Mouse (Mus musculus): ENCODE results near the gene Lbh.

Lbh gene

DNA sequence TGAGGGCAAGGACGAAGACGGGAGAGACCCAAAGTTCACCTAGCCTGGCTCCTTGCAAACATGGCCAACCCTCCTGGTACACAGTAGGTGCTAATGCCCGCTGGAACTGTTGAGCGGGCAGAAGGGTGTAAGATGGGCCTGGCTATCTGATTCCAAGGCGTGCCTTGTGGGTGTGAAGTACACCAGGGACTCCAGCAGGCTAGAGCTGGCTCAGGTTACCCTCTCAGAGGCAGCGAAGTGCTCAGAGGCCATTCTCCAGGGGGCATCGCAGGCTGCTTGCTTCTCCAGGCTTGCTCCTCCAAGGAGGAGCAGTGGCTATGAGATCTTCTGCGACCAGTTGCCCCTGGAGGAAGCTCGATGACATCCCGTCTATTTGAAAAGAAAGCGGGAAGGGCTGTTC lies 6.8 kb upstream of the Lbh start:
- DNase-seq (ENCODE audit: low read depth, low spot score): no peak

DNA sequence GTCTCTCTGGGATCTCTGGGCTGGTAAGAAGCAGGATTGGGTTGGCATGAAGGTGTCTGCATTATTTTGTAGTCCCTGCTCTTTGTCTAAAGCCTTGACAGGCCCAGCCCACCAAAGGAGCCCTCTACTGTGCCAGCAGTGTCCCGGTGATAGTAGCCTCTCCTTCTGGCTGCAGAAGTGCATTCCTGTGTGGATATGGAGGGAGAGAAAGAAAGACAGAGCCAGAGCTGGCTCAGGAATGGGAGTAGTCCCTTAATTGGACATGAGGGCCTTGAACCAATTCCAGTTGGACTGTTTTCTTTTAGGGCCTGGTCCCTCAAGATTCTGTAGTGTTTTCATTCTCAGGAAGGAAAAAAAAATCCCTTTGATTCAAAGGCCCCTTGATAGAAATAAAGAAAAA lies 6.4 kb upstream of the Lbh start:
- no peak for DNase-seq (ENCODE audit: low read depth, low spot score)

- DNase-seq (ENCODE audit: low read depth, low spot score): no peak
These were observed 4.0 kb upstream of the Lbh start for GRCm38 (mm10) chr17:72914082-72914481.

GRCm38 (mm10) chr17:72917241-72918030 lies 669 bp upstream of the Lbh start:
- no peak for DNase-seq (ENCODE audit: low read depth, low spot score)

GRCm38 (mm10) chr17:72918571-72919541 lies 751 bp downstream of the Lbh start:
- no peak for DNase-seq (ENCODE audit: low read depth, low spot score)

DNA sequence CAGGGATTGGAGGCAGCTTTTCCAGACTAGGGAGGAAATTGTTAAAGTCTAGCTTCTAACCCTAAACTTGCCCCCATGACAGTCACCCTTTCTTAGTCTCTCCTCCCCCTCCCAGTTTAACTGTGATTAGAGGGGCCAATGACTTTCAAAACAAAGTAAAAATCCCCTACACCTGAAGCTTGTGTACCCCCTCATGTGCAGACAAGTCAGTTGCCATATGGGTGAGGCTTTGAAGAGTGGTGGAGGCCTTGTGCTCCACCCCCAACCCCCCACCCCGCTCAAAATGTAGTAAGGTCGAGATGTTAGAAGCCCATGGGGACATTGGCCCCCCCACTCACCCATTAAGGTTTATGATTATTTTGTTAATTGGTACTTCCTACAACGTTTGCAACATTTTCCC lies 1.5 kb downstream of the Lbh start:
- DNase-seq (ENCODE audit: low read depth, low spot score): no peak

DNA sequence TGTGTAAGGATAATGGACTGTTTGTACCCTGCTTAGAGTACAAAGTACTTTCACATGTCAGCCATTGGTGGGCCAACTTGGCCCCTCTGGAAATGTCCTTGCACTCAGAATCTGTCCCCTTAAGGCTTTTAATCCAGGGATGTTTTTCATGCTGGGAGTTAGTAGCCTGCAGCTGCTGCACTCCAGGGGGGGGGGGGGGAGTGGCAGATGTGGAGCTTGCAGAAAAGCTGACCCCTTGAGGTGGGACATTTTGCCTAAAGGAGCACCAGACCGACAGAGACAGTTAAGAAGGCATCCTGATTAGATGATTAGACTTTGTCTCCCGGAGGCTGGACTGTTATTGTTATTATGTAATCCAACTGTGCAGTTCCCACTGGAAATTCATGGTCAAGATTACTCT lies 2.3 kb downstream of the Lbh start:
- no peak for DNase-seq (ENCODE audit: low read depth, low spot score)

DNA sequence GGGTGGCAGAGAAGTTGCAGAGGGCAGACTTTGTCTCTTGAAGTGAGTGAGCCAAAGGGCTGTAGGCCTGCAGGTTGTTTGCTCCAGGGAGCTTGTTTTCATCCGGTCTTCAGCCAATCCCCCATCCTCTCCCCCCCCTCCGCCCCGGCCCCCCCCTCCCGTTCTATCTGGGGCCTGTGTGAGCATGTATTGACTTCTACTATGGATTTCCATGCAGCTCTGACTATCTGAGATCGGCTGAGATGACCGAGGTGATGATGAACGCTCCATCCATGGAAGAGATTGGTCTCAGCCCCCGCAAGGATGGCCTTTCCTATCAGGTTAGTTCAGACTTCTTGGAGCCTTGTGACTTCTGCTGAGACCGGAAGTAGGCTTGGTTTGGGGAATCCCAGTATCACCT lies 2.9 kb downstream of the Lbh start:
- DNase-seq (ENCODE audit: low read depth, low spot score): no peak

GRCm38 (mm10) chr17:72922206-72922605 lies 4.1 kb downstream of the Lbh start:
- DNase-seq (ENCODE audit: low read depth, low spot score): no peak

- no peak for DNase-seq (ENCODE audit: low read depth, low spot score)
These were observed 5.2 kb downstream of the Lbh start for GRCm38 (mm10) chr17:72923283-72923682.

DNA sequence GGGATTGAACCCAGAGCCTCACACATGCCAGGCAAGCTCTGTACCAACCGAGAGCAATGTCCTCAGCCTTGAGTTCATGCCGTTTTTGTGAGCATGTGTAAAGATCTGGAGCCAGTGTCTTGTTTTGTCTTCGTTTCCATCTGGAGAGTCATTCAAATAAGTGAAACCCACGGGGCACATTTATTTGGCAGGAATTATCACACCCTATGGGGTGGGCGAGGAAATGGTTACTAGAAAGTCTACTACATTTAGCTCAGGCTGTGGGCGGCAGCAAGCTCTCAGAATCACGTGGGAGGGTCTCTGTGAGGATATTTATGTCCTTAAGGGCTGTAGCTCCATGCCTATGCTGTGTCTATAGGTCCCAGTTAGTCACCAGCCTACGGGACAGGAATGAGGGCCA lies 6.2 kb downstream of the Lbh start:
- DNase-seq (ENCODE audit: low read depth, low spot score): no peak

DNA sequence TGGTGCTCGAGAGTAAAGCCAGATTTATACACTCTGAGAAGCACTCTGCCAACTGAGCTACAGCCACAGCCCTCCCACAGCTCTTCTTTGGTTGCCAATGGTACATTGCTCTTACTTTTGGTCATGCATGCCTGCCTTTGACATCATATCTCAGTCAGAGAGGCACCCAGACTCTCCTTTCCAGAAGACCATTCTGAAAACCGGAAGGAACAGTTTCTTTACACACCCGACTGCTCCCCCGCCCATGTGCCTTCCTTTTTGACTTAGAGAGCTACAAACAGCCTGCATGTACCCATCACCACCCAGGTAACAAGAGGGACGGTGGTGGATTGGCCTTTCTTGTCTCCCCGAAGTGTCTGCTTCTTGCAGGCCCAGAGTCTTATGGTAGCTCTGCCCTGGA lies 7.0 kb downstream of the Lbh start:
- no peak for DNase-seq (ENCODE audit: low read depth, low spot score)

GRCm38 (mm10) chr17:72925804-72926617 lies 7.9 kb downstream of the Lbh start:
- no peak for DNase-seq (ENCODE audit: low read depth, low spot score)

- DNase-seq (ENCODE audit: low read depth, low spot score): no peak
These were observed 8.9 kb downstream of the Lbh start for GRCm38 (mm10) chr17:72926994-72927393.

DNA sequence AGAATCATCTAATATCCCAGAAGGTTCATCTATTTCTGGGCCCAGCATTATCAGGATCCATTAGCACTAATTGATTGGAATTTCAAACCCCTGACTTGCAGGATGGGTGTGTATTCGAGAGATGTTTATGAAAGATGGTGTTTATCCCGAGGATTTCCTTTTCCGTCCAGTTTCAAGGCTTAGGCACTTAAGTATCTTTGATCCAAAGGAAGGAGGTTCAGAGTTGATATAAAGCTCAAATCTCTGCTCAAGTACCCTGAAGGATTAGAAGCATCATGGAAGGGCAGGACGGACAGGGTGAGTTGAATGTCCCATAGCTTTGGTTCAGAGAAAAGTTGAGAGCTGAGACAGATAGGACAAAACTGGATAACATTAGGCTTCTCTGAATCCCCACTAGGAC lies 15.0 kb downstream of the Lbh start:
- no peak for DNase-seq (ENCODE audit: low read depth, low spot score)

GRCm38 (mm10) chr17:72934146-72934545 lies 16.0 kb downstream of the Lbh start:
- no peak for DNase-seq (ENCODE audit: low read depth, low spot score)

- DNase-seq (ENCODE audit: low read depth, low spot score): no peak
These were observed 16.5 kb downstream of the Lbh start for GRCm38 (mm10) chr17:72934653-72935052.

- DNase-seq (ENCODE audit: low read depth, low spot score): no peak
These were observed 17.8 kb downstream of the Lbh start for GRCm38 (mm10) chr17:72935921-72936320.

GRCm38 (mm10) chr17:72936336-72936735 lies 18.2 kb downstream of the Lbh start:
- DNase-seq (ENCODE audit: low read depth, low spot score): no peak

DNA sequence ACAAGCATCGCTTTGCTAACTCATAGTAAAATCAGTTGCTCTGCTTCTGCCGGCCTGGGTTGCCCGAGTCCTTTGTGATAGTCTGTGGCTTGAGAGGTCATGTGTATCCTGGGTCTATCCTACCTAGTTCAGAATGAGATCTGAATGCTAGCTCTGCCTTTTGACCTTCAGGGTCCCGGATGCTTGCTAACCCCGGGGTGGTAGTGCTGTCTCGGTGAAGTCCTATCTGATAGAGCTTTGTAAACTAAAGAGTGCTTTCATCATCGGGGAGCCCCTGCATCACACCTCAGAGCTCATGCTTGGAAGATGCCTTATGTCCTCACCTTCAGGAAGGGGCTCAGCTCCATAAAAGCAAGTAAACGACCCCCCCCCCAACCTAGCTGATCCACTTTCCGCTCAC lies 19.1 kb downstream of the Lbh start:
- no peak for DNase-seq (ENCODE audit: low read depth, low spot score)

- peak; percentile 81 for DNase-seq (ENCODE audit: low read depth, low spot score)
These were observed 20.1 kb downstream of the Lbh start for GRCm38 (mm10) chr17:72938026-72938795.

All from retina, postnatal 7 days (tissue).